Mouse (Mus musculus) liver, embryonic 15.5 days (tissue): ENCODE measurements around the gene Rpp14. TPM values are rescaled to one million over a fixed set of nuclear protein-coding genes. Genes with fewer than 3 reads are reported as not detected.

Experiments used
- ATAC-seq: fragments of 200-750 bp; cut with Nextera tagmentation; 2 replicates; pipeline ENCODE4 v1.8.0; 2017; ENCODE audit warnings: moderate number of reproducible peaks, mild to moderate bottlenecking, moderate library complexity; ENCODE audit not compliant: insufficient read depth
- H3K27ac ChIP-seq: fragments of 300-500 bp; sonication (generic); replicated peaks from 2 replicates; pipeline ENCODE4 v1.5.1; 2015; ENCODE audit warnings: mild to moderate bottlenecking, inconsistent platforms
- H3K27me3 ChIP-seq: fragments of 300-500 bp; sonication (generic); 2 replicates; pipeline ENCODE4 v1.6.1; 2015; ENCODE audit warnings: mild to moderate bottlenecking, inconsistent platforms
- H3K36me3 ChIP-seq: fragments of 300-500 bp; sonication (generic); replicated peaks from 2 replicates; pipeline ENCODE4 v1.6.1; 2015; ENCODE audit warnings: moderate library complexity, mild to moderate bottlenecking, inconsistent platforms
- H3K4me1 ChIP-seq: fragments of 300-500 bp; sonication (generic); replicated peaks from 2 replicates; pipeline ENCODE4 v1.6.1; 2015; ENCODE audit warnings: inconsistent platforms
- H3K4me2 ChIP-seq: fragments of 300-500 bp; sonication (generic); 2 replicates; pipeline ENCODE4 v1.6.1; 2015; ENCODE audit warnings: moderate library complexity, mild to moderate bottlenecking, inconsistent platforms
- H3K4me3 ChIP-seq: fragments of 300-500 bp; sonication (generic); replicated peaks from 2 replicates; pipeline ENCODE4 v1.5.1; 2015; ENCODE audit warnings: mild to moderate bottlenecking, inconsistent platforms
- H3K9ac ChIP-seq: fragments of 300-500 bp; sonication (generic); 2 replicates; pipeline ENCODE4 v1.6.1; 2015; ENCODE audit warnings: moderate library complexity, mild to moderate bottlenecking, inconsistent platforms
- H3K9me3 ChIP-seq: fragments of 300-500 bp; sonication (generic); replicated peaks from 2 replicates; pipeline ENCODE4 v1.6.1; 2016; ENCODE audit warnings: inconsistent platforms
- WGBS: fragments of 180-500 bp; shearing (Covaris S2); methylation state at CpG from one replicate; pipeline ENCODE4 v1.1.7; 2015; ENCODE audit warnings: mixed read lengths; ENCODE audit not compliant: insufficient replicate concordance; 5-methylcytosine and 5-hydroxymethylcytosine counted together
- polyA plus RNA-seq: library from polyadenylated mRNA; unstranded; fragments of >200 nt; fragmentation: Nextera tagmentation; extraction: Ambion mirVana; gene quantifications from 2 replicates; pipeline ENCODE4 v1.2.1, GENCODE M21; 2015

Rpp14 gene
- polyA plus RNA-seq, 1 experiment from 2014 or later = 19.9 TPM

DNA sequence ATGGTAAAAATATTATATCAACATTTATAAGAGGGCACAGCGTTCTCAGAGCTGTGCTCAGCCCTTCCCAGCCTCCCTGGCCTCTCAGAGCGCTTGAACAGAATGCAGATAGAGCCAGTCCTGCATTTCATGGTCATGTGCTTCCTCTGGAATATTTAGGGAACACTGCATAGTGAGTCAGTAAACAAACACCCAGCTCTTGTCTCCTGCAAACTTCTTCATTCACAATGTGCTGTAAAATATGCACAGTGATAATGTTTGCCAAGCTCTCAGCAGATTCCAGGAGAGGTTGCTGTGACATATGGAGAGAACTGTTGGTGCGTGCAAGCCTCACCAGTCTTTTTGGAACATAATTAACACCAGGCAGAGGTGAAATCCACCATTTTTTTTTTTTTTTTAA lies 55.0 kb downstream of the Rpp14 start:
- H3K4me1 ChIP-seq = peaks cover 2% of the 10 kb centered on the region; the same call in 1 of the 2 replicates
- no peaks in the 10 kb centered on the region for H3K9me3 ChIP-seq
- WGBS = 80% methylated on average over 3 of the region's 3 CpGs
- ATAC-seq = no peak
- no peak overlapping the region for H3K9ac ChIP-seq
- H3K4me3 ChIP-seq = no peak overlapping the region
- no peak overlapping the region for H3K4me2 ChIP-seq
- peaks cover 31% of the 10 kb centered on the region for H3K36me3 ChIP-seq
- no peaks in the 10 kb centered on the region for H3K27me3 ChIP-seq
- no peak overlapping the region for H3K27ac ChIP-seq

DNA sequence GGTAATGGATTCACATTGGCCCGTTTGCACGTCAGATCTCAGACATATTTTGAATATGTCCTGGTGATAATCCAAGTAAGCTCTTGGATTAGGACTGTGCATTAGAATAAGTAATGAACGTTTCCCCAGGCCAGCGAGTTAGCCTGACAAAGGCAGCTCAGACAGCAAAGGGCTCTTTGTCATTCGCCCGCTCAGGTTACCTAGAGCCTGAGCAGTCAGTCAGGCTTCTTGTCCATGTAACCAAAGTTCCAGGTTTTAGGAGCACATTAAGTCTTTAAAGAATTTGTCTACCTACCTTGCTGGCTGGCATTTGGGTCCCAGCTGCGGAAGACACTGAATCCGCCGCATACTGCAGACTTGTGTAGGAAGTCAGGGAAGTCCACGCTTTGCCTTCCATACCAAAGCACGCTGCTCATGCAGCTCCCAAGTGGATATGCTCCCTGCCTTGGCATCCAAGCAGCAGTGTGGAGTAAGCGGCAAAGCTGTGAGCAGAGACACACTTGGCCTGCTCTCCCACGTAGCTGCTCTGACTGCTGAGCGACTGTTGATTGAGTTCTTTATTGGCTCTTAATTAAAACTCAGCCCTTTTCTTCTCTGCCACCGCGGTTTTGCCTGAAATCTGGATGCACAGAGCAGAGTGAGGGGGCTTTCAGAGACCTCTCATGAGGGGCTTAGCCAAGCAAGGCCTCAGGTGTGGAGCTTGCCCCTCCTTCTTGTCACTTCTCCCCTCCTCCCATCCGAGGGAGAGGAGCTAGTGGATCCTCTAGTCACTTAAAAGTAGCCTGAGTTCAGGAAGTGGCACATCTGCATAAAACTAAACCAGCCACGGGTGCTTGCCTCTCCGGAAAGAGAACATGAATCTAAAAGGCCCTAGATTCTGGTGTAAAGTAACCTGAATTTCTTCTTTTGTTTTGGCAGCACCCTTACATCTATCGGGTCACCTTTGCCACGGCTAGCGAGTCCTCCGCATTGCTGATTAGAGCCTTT lies 59.9 kb downstream of the Rpp14 start:
- no peak overlapping the region for H3K4me2 ChIP-seq
- H3K36me3 ChIP-seq = peaks cover 52% of the 10 kb centered on the region
- ATAC-seq = no peak
- no peak overlapping the region for H3K4me3 ChIP-seq
- H3K27ac ChIP-seq = no peak overlapping the region
- no peaks in the 10 kb centered on the region for H3K4me1 ChIP-seq
- H3K9ac ChIP-seq = no peak overlapping the region
- no peaks in the 10 kb centered on the region for H3K27me3 ChIP-seq
- WGBS = 76% methylated on average over 23 of the region's 23 CpGs
- no peaks in the 10 kb centered on the region for H3K9me3 ChIP-seq

DNA sequence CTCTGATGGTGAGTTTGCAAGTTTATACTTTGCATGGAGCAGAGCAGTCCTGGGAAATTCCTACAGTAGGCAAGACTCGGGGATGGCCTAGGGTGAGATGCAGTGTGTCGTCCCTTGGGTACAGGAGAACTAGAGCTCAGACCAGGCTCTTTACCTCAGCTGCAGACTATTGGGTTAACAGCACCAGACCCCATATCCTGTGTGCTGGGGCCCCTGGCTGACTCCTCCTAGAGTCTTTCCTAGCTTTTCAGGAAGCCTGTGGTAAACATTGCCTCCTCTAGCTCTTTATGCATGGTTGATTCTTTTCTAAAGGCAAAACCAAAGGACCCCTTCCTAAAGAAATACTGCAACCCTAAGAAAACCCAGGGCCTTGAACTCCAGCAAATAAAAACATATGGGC lies 61.0 kb downstream of the Rpp14 start:
- peaks cover 52% of the 10 kb centered on the region for H3K36me3 ChIP-seq
- H3K4me3 ChIP-seq = no peak overlapping the region
- no peak for ATAC-seq
- no peaks in the 10 kb centered on the region for H3K4me1 ChIP-seq
- no peak overlapping the region for H3K9ac ChIP-seq
- WGBS = 60% methylated on average over 2 of the region's 2 CpGs
- no peak overlapping the region for H3K27ac ChIP-seq
- no peak overlapping the region for H3K4me2 ChIP-seq
- no peaks in the 10 kb centered on the region for H3K27me3 ChIP-seq
- no peaks in the 10 kb centered on the region for H3K9me3 ChIP-seq

Other genes starting within 250 kb of the Rpp14 start
- not detected in 2 replicates for gene Gm45521, start 123.1 kb upstream of the Rpp14 start, polyA plus RNA-seq
- 3.9 and 4.6 TPM in 2 replicates for gene Dnase1l3, start 85.8 kb upstream of the Rpp14 start, polyA plus RNA-seq
- gene Abhd6, start 77.5 kb upstream of the Rpp14 start, polyA plus RNA-seq = 8.1 and 8.5 TPM in 2 replicates
- gene Pxk, start 17.8 kb downstream of the Rpp14 start, polyA plus RNA-seq = 11.3 and 12.1 TPM in 2 replicates
- 103 and 108 TPM in 2 replicates for gene Pdhb, start 92.7 kb downstream of the Rpp14 start, polyA plus RNA-seq
- gene Kctd6, start 133.8 kb downstream of the Rpp14 start, polyA plus RNA-seq = 5.7 and 6.0 TPM in 2 replicates
- 47.0 and 60.4 TPM in 2 replicates for gene Acox2, start 179.0 kb downstream of the Rpp14 start, polyA plus RNA-seq
- 0.07 TPM in 1 of 2 replicates, not detected in the other for gene Fam107a, start 237.7 kb downstream of the Rpp14 start, polyA plus RNA-seq